Mouse (Mus musculus) C2C12 (cell line): ENCODE measurements at regions not wholly inside any gene's neighbourhood (a gene's known extent, or its start where the extent isn't known, plus 50 kb on each side); places are given as distances from the start of the nearest gene placed in this dataset.

Experiments used
- H3K27me3 ChIP-seq: one replicate; pipeline ENCODE4 v1.6.1; 2011; ENCODE audit not compliant: control insufficient read depth, insufficient read depth, insufficient read length
- H3K36me3 ChIP-seq: one replicate; pipeline ENCODE4 v1.6.1; 2011; ENCODE audit not compliant: control insufficient read depth, insufficient read depth
- H3K4me3 ChIP-seq: one replicate; pipeline ENCODE4 v1.5.1; 2011; ENCODE audit warnings: mild to moderate bottlenecking, control low read depth; ENCODE audit not compliant: poor library complexity, insufficient read depth, severe bottlenecking
- H3K79me2 ChIP-seq: one replicate; pipeline ENCODE4 v1.6.1; 2011; ENCODE audit not compliant: control insufficient read depth, insufficient read depth
- H3K79me3 ChIP-seq: one replicate; pipeline ENCODE4 v1.6.1; 2011; ENCODE audit warnings: low read depth, control low read depth
- H3ac ChIP-seq: one replicate; pipeline ENCODE3; 2011; ENCODE audit warnings: low read depth; ENCODE audit not compliant: control insufficient read depth, insufficient read length
- CEBPB ChIP-seq: IDR thresholded peaks from one replicate; pipeline ENCODE4 v1.6.1; 2011; ENCODE audit warnings: low read depth, mild to moderate bottlenecking, control low read depth, moderate library complexity
- CTCF ChIP-seq: IDR thresholded peaks from one replicate; pipeline ENCODE4 v1.5.1; 2011; ENCODE audit not compliant: control insufficient read depth, insufficient read depth, insufficient read length
- FOSL1 ChIP-seq: IDR thresholded peaks from one replicate; pipeline ENCODE4 v1.8.0; 2011; ENCODE audit warnings: mild to moderate bottlenecking, low read length; ENCODE audit not compliant: poor library complexity, insufficient read depth, severe bottlenecking
- MAX ChIP-seq: IDR thresholded peaks from one replicate; pipeline ENCODE4 v1.6.1; 2011; ENCODE audit warnings: mild to moderate bottlenecking, control low read depth
- MYOD1 ChIP-seq: IDR thresholded peaks from one replicate; pipeline ENCODE4 v1.6.1; 2011; ENCODE audit warnings: low read depth; ENCODE audit not compliant: control insufficient read depth, insufficient read length
- MYOG ChIP-seq: IDR thresholded peaks from one replicate; pipeline ENCODE4 v1.6.1; 2011; ENCODE audit not compliant: control insufficient read depth, insufficient read length; ENCODE audit errors: extremely low read depth
- USF1 ChIP-seq: IDR thresholded peaks from one replicate; pipeline ENCODE4 v1.6.1; 2011; ENCODE audit warnings: low read depth, mild to moderate bottlenecking, control low read depth, moderate library complexity

GRCm38 (mm10) chr10:17284858-17285257, 438.2 kb upstream of the Cited2 start:
- TF ChIP-seq MYOG (no peak), MAX (no peak)
- Histone ChIP-seq H3K79me2 (no peaks in the 10 kb centered on the region), H3K36me3 (no peaks in the 10 kb centered on the region)

GRCm38 (mm10) chr10:17287141-17287540, 435.9 kb upstream of the Cited2 start:
- Histone ChIP-seq H3K79me3 (no peaks in the 10 kb centered on the region), H3K27me3 (no peaks in the 10 kb centered on the region), H3ac (no peak overlapping the region), H3K36me3 (no peaks in the 10 kb centered on the region), H3K79me2 (no peaks in the 10 kb centered on the region), H3K4me3 (no peak overlapping the region)
- TF ChIP-seq USF1 (no peak), MYOD1 (no peak), MAX (no peak), CTCF (no peak), CEBPB (no peak), FOSL1 (no peak)

More at GRCm38 (mm10) chr10:17284858-17285257, 438.2 kb upstream of the Cited2 start:
- H3K27me3 ChIP-seq, result no peaks in the 10 kb centered on the region
- H3ac ChIP-seq, result no peak overlapping the region
- H3K79me3 ChIP-seq, result no peaks in the 10 kb centered on the region
- no peak overlapping the region for H3K4me3 ChIP-seq

DNA sequence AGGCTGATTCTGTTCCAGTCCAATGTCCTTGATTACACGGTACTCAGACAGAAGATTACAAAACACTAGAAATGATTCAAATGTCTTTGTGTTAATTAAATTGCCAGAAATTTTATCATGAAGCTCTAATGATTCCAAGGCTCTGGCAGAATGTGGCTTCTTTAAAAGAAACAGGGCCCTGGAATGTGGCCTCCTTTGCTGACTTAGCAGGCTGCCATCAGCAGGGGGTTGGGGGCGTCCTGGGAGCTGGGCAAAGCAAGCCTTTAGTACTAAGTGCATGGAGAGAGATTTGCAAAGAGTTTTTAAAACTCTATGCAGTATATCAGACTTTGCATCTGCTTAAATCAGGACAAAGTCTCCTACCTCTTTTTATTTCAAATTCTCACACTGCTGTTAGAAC, 434.8 kb upstream of the Cited2 start:
- Histone ChIP-seq H3K27me3 (no peaks in the 10 kb centered on the region), H3K4me3 (no peak overlapping the region), H3ac (no peak overlapping the region), H3K79me3 (no peaks in the 10 kb centered on the region), H3K36me3 (no peaks in the 10 kb centered on the region), H3K79me2 (no peaks in the 10 kb centered on the region)
- no peak for TF ChIP-seq USF1
- no peak for TF ChIP-seq FOSL1
- no peak for TF ChIP-seq MYOG
- TF ChIP-seq MYOD1, result no peak
- no peak for TF ChIP-seq CTCF
- no peak for TF ChIP-seq CEBPB
- no peak for TF ChIP-seq MAX

DNA sequence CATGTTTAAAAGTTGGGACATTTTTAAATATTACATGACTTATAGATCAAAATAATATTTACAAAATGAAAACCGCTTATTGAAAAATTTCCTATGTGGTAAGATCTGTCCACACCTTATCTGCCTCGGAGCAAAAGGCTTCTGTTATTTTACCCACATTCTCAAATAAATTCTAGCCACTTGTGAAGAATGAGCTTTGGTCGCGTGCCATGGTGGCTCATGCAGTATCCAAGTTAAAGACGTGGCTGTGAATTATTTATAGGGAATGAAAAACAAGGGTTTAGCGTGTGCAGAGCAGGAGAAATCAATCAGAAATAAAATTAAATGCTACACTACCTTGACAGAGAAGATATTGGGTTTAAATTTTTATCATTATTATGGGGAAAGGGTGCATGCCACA, 430.7 kb upstream of the Cited2 start:
- TF ChIP-seq CTCF (no peak), CEBPB (no peak), FOSL1 (no peak), MYOD1 (no peak), MYOG (no peak), MAX (no peak), USF1 (no peak)
- Histone ChIP-seq H3K36me3 (no peaks in the 10 kb centered on the region), H3K27me3 (no peaks in the 10 kb centered on the region), H3K79me2 (no peaks in the 10 kb centered on the region), H3ac (no peak overlapping the region), H3K79me3 (no peaks in the 10 kb centered on the region), H3K4me3 (no peak overlapping the region)

GRCm38 (mm10) chr10:17294440-17294839, 428.6 kb upstream of the Cited2 start:
- no peaks in the 10 kb centered on the region for H3K27me3 ChIP-seq
- H3K4me3 ChIP-seq, result no peak overlapping the region
- no peak overlapping the region for H3ac ChIP-seq
- no peaks in the 10 kb centered on the region for H3K36me3 ChIP-seq
- no peaks in the 10 kb centered on the region for H3K79me2 ChIP-seq
- TF ChIP-seq FOSL1, result no peak
- TF ChIP-seq CTCF, result no peak
- TF ChIP-seq MYOG, result no peak
- H3K79me3 ChIP-seq, result no peaks in the 10 kb centered on the region

GRCm38 (mm10) chr10:17295157-17295556, 427.9 kb upstream of the Cited2 start:
- no peaks in the 10 kb centered on the region for H3K79me2 ChIP-seq
- no peaks in the 10 kb centered on the region for H3K27me3 ChIP-seq
- no peaks in the 10 kb centered on the region for H3K36me3 ChIP-seq
- no peaks in the 10 kb centered on the region for H3K79me3 ChIP-seq
- TF ChIP-seq CTCF (no peak), USF1 (no peak), FOSL1 (no peak), MAX (no peak), MYOD1 (no peak), CEBPB (no peak), MYOG (no peak)
- H3ac ChIP-seq, result no peak overlapping the region
- no peak overlapping the region for H3K4me3 ChIP-seq

DNA sequence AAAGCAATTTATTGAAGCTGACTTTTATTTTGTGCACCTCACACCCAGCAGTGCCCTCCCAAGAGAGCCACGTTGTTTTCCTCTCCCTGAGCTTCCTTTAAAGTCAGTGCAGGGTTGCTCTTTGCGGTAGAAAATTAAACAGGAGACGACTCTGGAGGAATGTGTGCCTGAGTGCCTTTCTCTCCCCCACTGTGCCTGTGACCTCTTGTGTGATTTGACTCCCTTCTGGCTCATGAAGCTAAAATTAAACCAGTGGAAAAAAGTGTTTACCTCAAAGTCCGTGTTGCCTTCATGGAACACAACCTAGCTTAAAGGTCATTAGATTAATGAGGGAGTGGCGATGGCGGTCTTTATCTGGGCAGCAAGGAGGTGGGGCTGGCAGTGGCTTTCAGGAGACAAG, 423.4 kb upstream of the Cited2 start:
- H3K4me3 ChIP-seq, result no peak overlapping the region
- H3K79me3 ChIP-seq, result no peaks in the 10 kb centered on the region
- no peaks in the 10 kb centered on the region for H3K36me3 ChIP-seq
- no peaks in the 10 kb centered on the region for H3K79me2 ChIP-seq
- no peaks in the 10 kb centered on the region for H3K27me3 ChIP-seq
- no peak overlapping the region for H3ac ChIP-seq
- TF ChIP-seq CTCF, result no peak
- no peak for TF ChIP-seq CEBPB
- TF ChIP-seq MYOG, result no peak
- TF ChIP-seq MAX, result no peak
- no peak for TF ChIP-seq FOSL1
- TF ChIP-seq USF1, result no peak
- no peak for TF ChIP-seq MYOD1
